ENCODE assay signal across 9 mouse cellular contexts in the genomic region with DNA sequence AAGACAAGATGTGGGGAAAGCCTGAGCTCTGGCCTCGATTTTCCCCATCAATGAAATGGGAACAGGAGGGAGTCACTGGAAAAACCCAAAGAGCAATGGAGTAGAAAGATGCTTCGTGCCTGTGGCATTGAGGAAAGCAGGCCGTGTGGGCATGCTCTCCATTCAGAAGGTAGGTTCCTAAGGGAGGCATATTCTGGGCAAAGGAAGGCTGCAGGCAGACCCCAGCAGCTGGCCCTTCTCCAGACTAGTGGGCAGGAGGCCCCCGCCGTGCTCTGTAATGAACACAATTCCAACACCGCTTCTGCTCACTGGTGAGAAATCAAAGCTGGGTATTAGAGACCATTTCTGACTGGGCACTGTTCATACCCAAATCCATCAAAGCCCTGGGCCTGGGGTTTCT. TPM values are rescaled to one million over a fixed set of nuclear protein-coding genes. Genes with fewer than 3 reads are reported as not detected.
DNase-seq lines count a peak whose midpoint lies in the region; ATAC-seq and TF ChIP-seq lines count a peak whose summit lies in the region.
"Had no signal": no experiment of that assay in that cellular context is flagged by ENCODE, and none has a peak within 500 bp of the region (broad histone marks: within the 10 kb centered on the region; RNA-seq: fewer than 3 reads in every experiment).

No protein-coding gene starts in this region.

- H3K9ac ChIP-seq in liver, embryonic 12.5 days = no peak overlapping the region
- no peak overlapping the region for H3K9ac ChIP-seq in liver, postnatal 0 days (replicated peaks)
- no peak overlapping the region for H3K9ac ChIP-seq in embryonic facial prominence, embryonic 15.5 days
- 0 out of 2 replicates have a peak overlapping the region, but pooled peaks have one; percentile 3 for H3K9ac ChIP-seq in hindbrain, postnatal 0 days (replicated peaks; ENCODE audit: low read length)
- H3K9ac ChIP-seq in neural tube, embryonic 15.5 days (replicated peaks) = no peak overlapping the region

- no peak overlapping the region for H3K27ac ChIP-seq in liver, embryonic 12.5 days
- H3K27ac ChIP-seq in liver, postnatal 0 days (ENCODE audit: low read depth) = no peak overlapping the region
- no peak overlapping the region for H3K27ac ChIP-seq in embryonic facial prominence, embryonic 15.5 days (replicated peaks)
- H3K27ac ChIP-seq in hindbrain, postnatal 0 days = no peak overlapping the region
- H3K27ac ChIP-seq in neural tube, embryonic 15.5 days (replicated peaks) = no peak overlapping the region

- DNase-seq in liver, postnatal 0 days = no peak
- peak; percentile 49 for DNase-seq in hindbrain, postnatal 0 days (ENCODE audit: low spot score)
- no peak for DNase-seq in adrenal gland, adult 8-10 months
- no peak for DNase-seq in kidney, postnatal 4 days

- no peak for TF ChIP-seq EP300 in liver, postnatal 0 days (IDR thresholded peaks at IDR 0.05; ENCODE audit: low read depth)

- H3K27me3 ChIP-seq in liver, embryonic 12.5 days (replicated peaks) = peaks cover 98% of the 10 kb centered on the region
- H3K27me3 ChIP-seq in liver, postnatal 0 days (ENCODE audit: insufficient read depth, low read length) = peaks cover 73% of the 10 kb centered on the region
- H3K27me3 ChIP-seq in embryonic facial prominence, embryonic 15.5 days = peaks cover 50% of the 10 kb centered on the region
- peaks cover 23% of the 10 kb centered on the region for H3K27me3 ChIP-seq in hindbrain, postnatal 0 days (ENCODE audit: insufficient read depth, low read length)
- peaks cover 65% of the 10 kb centered on the region for H3K27me3 ChIP-seq in neural tube, embryonic 15.5 days (replicated peaks)

- H3K9me3 ChIP-seq in liver, embryonic 12.5 days (replicated peaks) = no peaks in the 10 kb centered on the region
- H3K9me3 ChIP-seq in liver, postnatal 0 days (ENCODE audit: low read length) = no peaks in the 10 kb centered on the region
- H3K9me3 ChIP-seq in embryonic facial prominence, embryonic 15.5 days (replicated peaks) = no peaks in the 10 kb centered on the region
- no peaks in the 10 kb centered on the region for H3K9me3 ChIP-seq in hindbrain, postnatal 0 days (ENCODE audit: low read length)
- H3K9me3 ChIP-seq in neural tube, embryonic 15.5 days (replicated peaks) = no peaks in the 10 kb centered on the region

- peaks cover 18% of the 10 kb centered on the region for H3K4me1 ChIP-seq in liver, embryonic 12.5 days
- peaks cover 19% of the 10 kb centered on the region for H3K4me1 ChIP-seq in liver, postnatal 0 days (ENCODE audit: insufficient read depth)
- peaks cover 49% of the 10 kb centered on the region for H3K4me1 ChIP-seq in embryonic facial prominence, embryonic 15.5 days
- peaks cover 14% of the 10 kb centered on the region for H3K4me1 ChIP-seq in hindbrain, postnatal 0 days (ENCODE audit: insufficient read depth, low read length)
- peaks cover 54% of the 10 kb centered on the region for H3K4me1 ChIP-seq in neural tube, embryonic 15.5 days

- H3K36me3 ChIP-seq in liver, embryonic 12.5 days = no peaks in the 10 kb centered on the region
- no peaks in the 10 kb centered on the region for H3K36me3 ChIP-seq in liver, postnatal 0 days (replicated peaks; ENCODE audit: insufficient read depth, low read length)
- no peaks in the 10 kb centered on the region for H3K36me3 ChIP-seq in embryonic facial prominence, embryonic 15.5 days
- H3K36me3 ChIP-seq in hindbrain, postnatal 0 days (ENCODE audit: insufficient read depth, low read length) = no peaks in the 10 kb centered on the region
- H3K36me3 ChIP-seq in neural tube, embryonic 15.5 days = no peaks in the 10 kb centered on the region

- H3K4me2 ChIP-seq in liver, embryonic 12.5 days = 0 out of 2 replicates have a peak overlapping the region, but pooled peaks have one; percentile 74
- H3K4me2 ChIP-seq in liver, postnatal 0 days (ENCODE audit: low read depth, low read length) = no peak overlapping the region; the same call in 1 of the 2 replicates
- peak overlapping the region; percentile 97 for H3K4me2 ChIP-seq in embryonic facial prominence, embryonic 15.5 days (replicated peaks)
- H3K4me2 ChIP-seq in hindbrain, postnatal 0 days (ENCODE audit: low read depth, low read length) = peak overlapping the region; percentile 95
- peak overlapping the region; percentile 99 for H3K4me2 ChIP-seq in neural tube, embryonic 15.5 days

- no peak overlapping the region for H3K4me3 ChIP-seq in liver, embryonic 12.5 days
- H3K4me3 ChIP-seq in liver, postnatal 0 days (ENCODE audit: low read depth, low read length) = no peak overlapping the region
- peak overlapping the region; percentile 68 for H3K4me3 ChIP-seq in embryonic facial prominence, embryonic 15.5 days (replicated peaks)
- peak overlapping the region; percentile 65 for H3K4me3 ChIP-seq in hindbrain, postnatal 0 days (ENCODE audit: low read length)
- H3K4me3 ChIP-seq in neural tube, embryonic 15.5 days (replicated peaks) = no peak overlapping the region

- no peak for TF ChIP-seq CTCF in liver, postnatal 0 days (IDR thresholded peaks at IDR 0.05; ENCODE audit: low read depth)
- TF ChIP-seq CTCF in hindbrain, postnatal 0 days (IDR thresholded peaks at IDR 0.05; ENCODE audit: low read depth) = no peak

- no peak for ATAC-seq in liver, embryonic 12.5 days
- no peak for ATAC-seq in liver, postnatal 0 days
- no peak for ATAC-seq in embryonic facial prominence, embryonic 15.5 days (ENCODE audit: insufficient number of reproducible peaks, low FRiP score, low TSS enrichment, low read depth)
- no peak for ATAC-seq in hindbrain, postnatal 0 days
- no peak for ATAC-seq in neural tube, embryonic 15.5 days (ENCODE audit: low FRiP score)
- ATAC-seq in frontal cortex, adult (ENCODE audit: low TSS enrichment) = no peak

- 51% methylated on average over 6 of the region's 6 CpGs for WGBS in liver, embryonic 12.5 days (ENCODE audit: insufficient replicate concordance)
- WGBS in liver, postnatal 0 days (ENCODE audit: insufficient replicate concordance) = 55% methylated on average over 6 of the region's 6 CpGs
- 52% methylated on average over 6 of the region's 6 CpGs for WGBS in embryonic facial prominence, embryonic 15.5 days
- 29% methylated on average over 6 of the region's 6 CpGs for WGBS in hindbrain, postnatal 0 days
- WGBS in neural tube, embryonic 15.5 days = 21% methylated on average over 6 of the region's 6 CpGs

RNA-seq across cellular contexts. Expression of a gene that starts 2.3 kb away (rescaled TPM):
- 1.3 and 1.4 TPM in 2 replicates for polyA plus RNA-seq in liver, embryonic 12.5 days (2016; fragmentation: Nextera tagmentation; extraction: Ambion mirVana)
- polyA plus RNA-seq in liver, postnatal 0 days (2015; fragmentation: Nextera tagmentation; extraction: Ambion mirVana) = 0.39 and 0.40 TPM in 2 replicates
- 7.5 and 7.9 TPM in 2 replicates for polyA plus RNA-seq in embryonic facial prominence, embryonic 15.5 days (2015; fragmentation: Nextera tagmentation; extraction: Ambion mirVana)
- total RNA-seq in hindbrain, postnatal 0 days (2014; rRNA removed) = 25.7 and 27.3 TPM in 2 replicates
- 1.8 TPM in 2 replicates for polyA plus RNA-seq in hindbrain, postnatal 0 days (2015; fragmentation: Nextera tagmentation; extraction: Ambion mirVana)
- polyA plus RNA-seq in neural tube, embryonic 15.5 days (2015; fragmentation: Nextera tagmentation; extraction: Ambion mirVana) = 2.3 and 2.8 TPM in 2 replicates
- 1 to 10 TPM; 3.9 to 7.9 (median 6.1) TPM for total RNA-seq in adrenal gland, adult 8-10 months (2022)
- total RNA-seq: neutrophil, adult 5-6 weeks had no signal

Comparison
In these comparisons a context has a peak if more than half of its experiments do, and no peak if none do; other contexts are left out.
1. H3K4me3 ChIP-seq: peak in embryonic facial prominence, embryonic 15.5 days (single experiment) and hindbrain, postnatal 0 days (single experiment); none in liver, embryonic 12.5 days (single experiment), liver, postnatal 0 days (single experiment) and neural tube, embryonic 15.5 days (single experiment).